Mouse (Mus musculus) intestine, embryonic 16.5 days (tissue): ENCODE data around the gene Ttll8. TPM values are rescaled to one million over a fixed set of nuclear protein-coding genes. Genes with fewer than 3 reads are reported as not detected.

Source experiments
- ATAC-seq: fragments of 200-750 bp; cut with Nextera tagmentation; 2 replicates; pipeline ENCODE4 v1.8.0; 2017; ENCODE audit warnings: moderate TSS enrichment, moderate library complexity
- H3K27ac ChIP-seq: fragments of 300-500 bp; sonication (generic); 2 replicates; pipeline ENCODE4 v1.5.1; 2014; ENCODE audit warnings: mild to moderate bottlenecking, low read length
- H3K27me3 ChIP-seq: fragments of 300-500 bp; sonication (generic); replicated peaks from 2 replicates; pipeline ENCODE4 v1.6.1; 2014; ENCODE audit warnings: low read length, control low read depth, mixed read lengths; ENCODE audit not compliant: control insufficient read depth, insufficient read depth
- H3K36me3 ChIP-seq: fragments of 300-500 bp; sonication (generic); 2 replicates; pipeline ENCODE4 v1.6.1; 2014; ENCODE audit warnings: low read length, control low read depth; ENCODE audit not compliant: control insufficient read depth, insufficient read depth
- H3K4me1 ChIP-seq: fragments of 300-500 bp; sonication (generic); 2 replicates; pipeline ENCODE4 v1.6.1; 2014; ENCODE audit warnings: low read length, control low read depth, mixed read lengths; ENCODE audit not compliant: control insufficient read depth, insufficient read depth
- H3K4me2 ChIP-seq: fragments of 300-500 bp; sonication (generic); 2 replicates; pipeline ENCODE4 v1.6.1; 2014; ENCODE audit warnings: low read depth, low read length, control low read depth
- H3K4me3 ChIP-seq: fragments of 300-500 bp; sonication (generic); 2 replicates; pipeline ENCODE4 v1.5.1; 2014; ENCODE audit warnings: mild to moderate bottlenecking, low read length
- H3K9ac ChIP-seq: fragments of 300-500 bp; sonication (generic); 2 replicates; pipeline ENCODE4 v1.6.1; 2014; ENCODE audit warnings: low read depth, low read length
- H3K9me3 ChIP-seq: fragments of 300-500 bp; sonication (generic); 2 replicates; pipeline ENCODE4 v1.6.1; 2016; ENCODE audit warnings: low read length, control low read depth; ENCODE audit not compliant: control insufficient read depth
- WGBS: fragments of 180-500 bp; shearing (Covaris S2); extraction: QIAGEN DNeasy Blood & Tissue Kit; methylation state at CpG from one replicate; pipeline ENCODE4 v1.1.7; 2014; 5-methylcytosine and 5-hydroxymethylcytosine counted together
- polyA plus RNA-seq: library from polyadenylated mRNA; unstranded; fragments of >200 nt; fragmentation: Nextera tagmentation; extraction: Ambion mirVana; gene quantifications from 2 replicates; pipeline ENCODE4 v1.2.1, GENCODE M21; 2015

Ttll8 gene
- polyA plus RNA-seq, 1 experiment from 2014 or later = not detected

DNA sequence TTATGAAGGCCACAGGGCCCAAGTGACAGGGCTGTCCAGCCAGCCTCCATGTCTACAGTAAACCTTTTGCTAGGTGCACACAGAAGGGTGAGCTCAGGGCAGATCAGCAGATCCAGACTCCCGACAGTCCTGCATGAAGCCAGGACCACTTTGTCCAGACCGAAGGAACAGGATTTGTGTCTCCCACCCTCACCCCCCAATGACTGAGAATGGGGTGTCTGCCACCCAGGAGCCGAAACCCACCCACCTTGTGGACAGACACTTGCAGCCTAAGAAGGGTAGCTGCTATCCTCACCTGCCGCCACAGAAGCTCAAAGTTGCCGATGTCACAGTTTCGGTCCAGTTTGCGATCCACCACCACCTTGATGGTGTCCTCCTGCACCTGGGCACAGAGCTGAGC lies 39.2 kb downstream of the Ttll8 start:
- no peak overlapping the region for H3K4me3 ChIP-seq
- 92% methylated on average over 7 of the region's 7 CpGs for WGBS
- no peaks in the 10 kb centered on the region for H3K27me3 ChIP-seq
- H3K27ac ChIP-seq = no peak overlapping the region
- no peak overlapping the region for H3K9ac ChIP-seq
- H3K4me1 ChIP-seq = peaks cover 8% of the 10 kb centered on the region
- no peak for ATAC-seq
- no peaks in the 10 kb centered on the region for H3K36me3 ChIP-seq
- H3K9me3 ChIP-seq = no peaks in the 10 kb centered on the region
- no peak overlapping the region for H3K4me2 ChIP-seq

DNA sequence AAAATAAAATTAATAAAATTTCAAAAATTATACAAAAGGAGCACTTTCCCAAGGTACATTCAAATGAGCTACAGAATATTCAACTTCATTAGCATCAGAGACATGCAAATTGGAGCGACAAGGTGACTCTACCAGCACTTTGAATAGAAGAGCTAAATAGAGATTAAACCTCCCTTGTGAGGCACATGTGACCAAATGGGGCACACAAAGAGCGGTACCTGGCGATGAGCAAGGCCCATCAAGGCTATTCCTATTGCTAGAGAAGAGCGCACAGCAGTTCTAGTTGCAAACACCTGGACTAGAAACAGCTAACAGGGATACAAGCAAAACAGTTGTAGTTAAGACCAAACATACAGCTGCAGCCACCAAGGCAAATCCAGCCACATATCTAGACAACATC lies 47.9 kb downstream of the Ttll8 start:
- Histone ChIP-seq H3K36me3 (no peaks in the 10 kb centered on the region), H3K9ac (no peak overlapping the region), H3K4me3 (no peak overlapping the region), H3K9me3 (no peaks in the 10 kb centered on the region), H3K27me3 (no peaks in the 10 kb centered on the region), H3K4me1 (no peaks in the 10 kb centered on the region), H3K4me2 (no peak overlapping the region), H3K27ac (no peak overlapping the region)
- no peak for ATAC-seq
- whole genome bisulfite sequencing = 79% methylated on average over 4 of the region's 4 CpGs

DNA sequence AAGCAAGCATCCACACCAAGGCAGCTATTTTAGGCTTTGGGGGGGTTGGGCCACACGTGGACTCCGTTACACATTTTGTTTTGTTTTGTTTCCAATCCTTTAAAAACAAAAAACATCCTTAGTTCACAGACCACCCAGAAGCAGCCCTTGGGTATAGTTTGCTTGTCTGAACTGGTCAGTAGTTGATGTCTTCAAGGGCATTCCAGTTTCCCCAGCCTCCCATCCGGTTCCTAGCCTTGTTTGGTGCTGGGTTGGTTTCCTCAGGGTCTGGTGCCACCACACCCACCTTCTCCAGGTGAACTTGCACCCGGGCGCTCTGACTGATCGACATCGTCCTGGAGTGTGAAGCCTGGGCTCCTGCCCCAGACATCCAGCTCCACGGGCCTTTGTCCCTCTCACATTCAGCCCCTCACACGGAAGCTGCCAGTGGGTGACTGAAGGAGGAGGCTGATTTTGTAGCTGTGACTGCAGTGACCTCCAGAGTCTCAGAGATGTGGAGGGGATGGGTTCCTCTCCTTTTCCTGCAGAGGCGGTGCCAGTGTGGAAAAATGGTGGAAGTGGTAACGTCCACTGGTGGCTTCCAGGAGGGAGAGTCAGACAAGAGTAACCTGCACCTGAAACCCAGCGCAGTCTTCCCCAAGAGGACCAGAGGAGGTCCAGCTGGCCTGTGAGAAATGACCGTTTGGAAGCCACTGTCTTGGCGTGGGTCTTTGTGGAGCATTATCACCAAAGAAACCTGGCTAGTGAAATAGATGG lies 50.0 kb downstream of the Ttll8 start:
- 79% methylated on average over 14 of the region's 14 CpGs for WGBS
- H3K27ac ChIP-seq = no peak overlapping the region
- ATAC-seq = no peak
- H3K9ac ChIP-seq = no peak overlapping the region
- no peaks in the 10 kb centered on the region for H3K9me3 ChIP-seq
- H3K36me3 ChIP-seq = no peaks in the 10 kb centered on the region
- H3K4me1 ChIP-seq = no peaks in the 10 kb centered on the region
- H3K4me2 ChIP-seq = no peak overlapping the region
- no peaks in the 10 kb centered on the region for H3K27me3 ChIP-seq
- H3K4me3 ChIP-seq = no peak overlapping the region

DNA sequence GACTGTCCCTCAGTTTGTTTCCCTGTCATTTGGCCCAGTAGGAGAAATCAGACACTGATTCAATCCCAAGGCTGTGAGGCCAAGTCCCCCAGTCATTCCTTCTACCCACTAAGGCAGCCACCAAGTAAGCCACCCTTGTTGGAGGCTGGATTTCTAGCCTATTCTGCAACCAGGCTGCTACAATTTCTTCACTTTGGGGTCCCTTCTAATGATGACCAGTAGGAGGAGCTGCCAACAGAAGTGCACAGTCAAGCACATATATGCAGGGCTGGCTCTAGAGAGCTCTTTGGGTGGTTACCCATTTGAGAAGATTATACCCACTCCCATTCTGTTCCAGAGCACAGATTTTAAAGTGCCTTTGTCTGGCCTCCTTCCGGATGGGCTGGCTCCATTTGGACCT lies 51.1 kb downstream of the Ttll8 start:
- Histone ChIP-seq H3K4me2 (no peak overlapping the region), H3K27ac (no peak overlapping the region), H3K27me3 (no peaks in the 10 kb centered on the region), H3K9me3 (no peaks in the 10 kb centered on the region), H3K4me3 (no peak overlapping the region), H3K9ac (no peak overlapping the region), H3K36me3 (no peaks in the 10 kb centered on the region), H3K4me1 (no peaks in the 10 kb centered on the region)
- 84% methylated on average over 1 of the region's 1 CpGs for WGBS
- ATAC-seq = no peak

DNA sequence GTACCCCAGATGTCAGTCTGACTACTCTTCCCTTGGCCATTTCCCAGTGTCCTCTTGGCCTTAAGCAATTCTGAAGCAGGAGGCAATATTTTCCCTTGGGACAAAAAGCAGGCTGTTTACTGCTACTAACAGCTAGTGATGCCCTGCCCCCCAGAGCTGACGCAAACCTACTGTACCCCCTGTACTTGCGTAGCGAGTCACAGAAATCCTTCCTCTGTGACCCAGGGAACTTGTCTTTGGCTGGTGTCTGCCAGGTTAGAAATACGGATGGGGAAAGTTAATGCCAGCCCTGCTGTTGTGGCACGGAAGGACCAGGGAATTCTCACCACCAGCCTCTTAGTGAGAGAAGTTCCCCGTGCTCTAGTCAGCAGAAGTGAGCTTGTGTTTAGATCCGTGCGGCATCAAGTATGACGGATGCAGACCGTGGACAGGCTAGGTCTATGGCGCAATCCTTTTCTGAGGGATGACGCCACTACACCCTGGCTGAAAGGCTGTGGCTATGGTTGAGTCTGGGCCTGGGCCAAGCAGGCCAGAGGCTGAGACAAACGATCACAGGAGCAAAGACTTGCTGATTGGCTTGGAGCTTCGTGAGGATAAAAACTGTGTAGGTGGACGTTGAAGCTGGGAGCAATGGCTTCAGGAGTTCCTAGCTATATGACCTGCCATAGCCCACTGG lies 51.9 kb downstream of the Ttll8 start:
- H3K4me3 ChIP-seq = no peak overlapping the region
- H3K9me3 ChIP-seq = no peaks in the 10 kb centered on the region
- WGBS = 76% methylated on average over 15 of the region's 15 CpGs
- no peaks in the 10 kb centered on the region for H3K4me1 ChIP-seq
- H3K36me3 ChIP-seq = no peaks in the 10 kb centered on the region
- H3K27ac ChIP-seq = no peak overlapping the region
- H3K9ac ChIP-seq = no peak overlapping the region
- no peak overlapping the region for H3K4me2 ChIP-seq
- ATAC-seq = no peak
- no peaks in the 10 kb centered on the region for H3K27me3 ChIP-seq

DNA sequence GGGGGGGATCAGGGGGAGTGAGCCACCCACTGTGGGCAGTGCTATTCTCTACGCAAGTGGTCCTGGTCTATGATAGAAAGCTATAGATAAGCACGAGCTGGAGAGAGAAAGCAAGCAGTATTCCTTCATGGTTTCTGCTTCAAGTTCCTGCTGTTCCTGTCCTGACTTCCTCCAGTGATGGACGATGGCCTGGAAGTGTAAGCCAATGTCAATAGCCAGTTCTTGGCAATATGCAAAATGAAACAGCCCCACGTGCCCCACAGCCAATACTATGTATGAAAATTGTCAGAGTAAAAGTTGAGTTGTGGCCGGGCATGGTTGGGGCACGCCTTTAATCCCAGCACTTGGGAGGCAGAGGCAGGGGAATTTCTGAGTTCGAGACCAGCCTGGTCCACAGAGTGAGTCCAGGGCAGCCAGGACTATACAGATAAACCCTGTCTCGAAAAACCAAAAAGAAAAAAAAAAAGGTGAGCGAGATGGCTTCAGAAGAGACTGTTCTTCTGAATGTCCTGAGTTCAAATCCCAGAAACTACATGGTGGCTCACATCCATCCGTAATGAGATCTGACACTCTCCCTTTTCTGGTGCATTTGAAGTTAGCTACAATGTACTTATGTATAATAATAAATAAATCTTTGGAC lies 57.8 kb downstream of the Ttll8 start:
- Histone ChIP-seq H3K4me2 (no peak overlapping the region), H3K9me3 (no peaks in the 10 kb centered on the region), H3K27ac (no peak overlapping the region), H3K4me3 (no peak overlapping the region), H3K9ac (no peak overlapping the region), H3K27me3 (no peaks in the 10 kb centered on the region), H3K4me1 (peaks cover 2% of the 10 kb centered on the region; the same call in 1 of the 2 replicates), H3K36me3 (no peaks in the 10 kb centered on the region)
- WGBS = 86% methylated on average over 10 of the region's 10 CpGs
- no peak for ATAC-seq

DNA sequence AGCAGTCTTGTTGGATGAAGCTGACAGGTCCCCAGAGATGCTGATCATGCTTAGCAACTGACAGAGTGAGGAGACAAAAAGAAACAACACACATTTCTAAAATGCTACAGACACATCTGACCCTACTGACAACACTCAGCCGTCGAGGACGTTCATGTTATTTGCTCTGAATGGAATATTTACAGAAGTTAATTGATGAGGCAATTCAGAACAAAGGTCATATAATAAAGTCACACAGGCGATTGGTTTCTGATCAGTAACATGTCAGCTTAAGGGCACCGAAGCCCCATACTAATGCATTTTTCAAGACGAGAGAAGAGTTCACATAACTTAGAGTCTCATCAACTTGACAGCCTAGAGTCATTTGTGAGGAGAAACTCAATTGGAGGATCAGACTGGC lies 58.3 kb downstream of the Ttll8 start:
- H3K9ac ChIP-seq = no peak overlapping the region
- no peaks in the 10 kb centered on the region for H3K36me3 ChIP-seq
- no peak overlapping the region for H3K4me2 ChIP-seq
- no peak for ATAC-seq
- no peak overlapping the region for H3K27ac ChIP-seq
- H3K9me3 ChIP-seq = no peaks in the 10 kb centered on the region
- WGBS = 68% methylated on average over 6 of the region's 6 CpGs
- H3K4me1 ChIP-seq = peaks cover 6% of the 10 kb centered on the region; the same call in 1 of the 2 replicates
- no peak overlapping the region for H3K4me3 ChIP-seq
- H3K27me3 ChIP-seq = no peaks in the 10 kb centered on the region

DNA sequence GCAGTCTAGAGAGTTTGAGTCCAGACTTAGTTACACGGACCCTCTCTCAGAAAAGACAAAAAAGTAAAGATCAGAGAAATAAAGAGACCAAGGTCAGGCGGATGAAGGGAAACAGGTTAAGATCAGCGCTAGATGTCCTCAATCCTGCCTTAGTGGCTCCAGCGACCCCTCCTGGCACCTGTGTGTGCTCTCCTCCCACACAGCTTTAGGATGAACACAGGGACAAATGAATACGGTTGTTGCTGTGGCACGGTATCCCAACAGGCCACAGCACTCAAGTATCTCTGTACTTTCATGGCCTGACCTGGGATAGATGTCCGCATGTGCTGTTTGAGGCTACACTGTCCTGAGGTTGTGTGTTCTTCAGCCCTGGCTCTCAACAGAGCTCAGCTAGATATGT lies 59.1 kb downstream of the Ttll8 start:
- Histone ChIP-seq H3K4me2 (no peak overlapping the region), H3K27ac (no peak overlapping the region), H3K27me3 (no peaks in the 10 kb centered on the region), H3K36me3 (no peaks in the 10 kb centered on the region), H3K4me1 (peaks cover 6% of the 10 kb centered on the region; the same call in 1 of the 2 replicates), H3K4me3 (no peak overlapping the region), H3K9me3 (no peaks in the 10 kb centered on the region), H3K9ac (no peak overlapping the region)
- 66% methylated on average over 7 of the region's 7 CpGs for WGBS
- no peak for ATAC-seq

DNA sequence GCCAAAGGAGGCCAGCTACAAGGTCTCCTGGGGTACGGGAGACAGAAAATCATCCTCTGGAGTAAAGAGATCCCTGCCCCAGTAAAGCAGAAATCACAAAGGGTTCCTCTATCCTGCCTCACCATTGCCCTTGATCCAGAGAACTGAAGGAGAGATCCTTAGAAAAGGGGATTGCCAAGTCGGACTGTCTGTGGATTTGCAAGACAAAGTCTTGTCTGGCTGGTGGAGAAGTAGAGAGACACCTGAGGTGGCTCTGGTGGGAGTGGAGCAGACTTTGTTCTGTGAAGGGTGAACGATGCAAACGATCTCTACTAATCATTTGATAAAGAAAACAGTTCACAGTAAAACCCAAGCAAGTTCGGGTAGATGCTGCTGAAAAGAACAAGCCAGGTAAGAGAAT lies 61.3 kb downstream of the Ttll8 start:
- Histone ChIP-seq H3K27ac (no peak overlapping the region), H3K36me3 (no peaks in the 10 kb centered on the region), H3K27me3 (no peaks in the 10 kb centered on the region), H3K4me2 (no peak overlapping the region), H3K4me3 (no peak overlapping the region), H3K9ac (no peak overlapping the region), H3K9me3 (no peaks in the 10 kb centered on the region), H3K4me1 (peaks cover 6% of the 10 kb centered on the region; the same call in 1 of the 2 replicates)
- WGBS = 66% methylated on average over 5 of the region's 5 CpGs
- ATAC-seq = no peak
